Mouse (Mus musculus): ENCODE measurements around the gene Slc22a12. TPM values are rescaled to one million over a fixed set of nuclear protein-coding genes. Genes with fewer than 3 reads are reported as not detected.

Slc22a12 gene
- polyA plus RNA-seq, 1 experiment from 2014 or later, result 0.11 TPM

- Histone ChIP-seq H3K9me3 (replicated peaks; ENCODE audit: control insufficient read depth, low read length, poor library complexity, severe bottlenecking) (no peaks in the 10 kb centered on the region), H3K27me3 (ENCODE audit: control insufficient read depth, insufficient read depth, low read depth, low read length) (no peaks in the 10 kb centered on the region), H3K4me3 (ENCODE audit: low read depth, low read length) (no peak overlapping the region), H3K4me1 (ENCODE audit: control insufficient read depth, insufficient read depth, low read length) (peaks cover 11% of the 10 kb centered on the region; the same call in 1 of the 2 replicates), H3K9ac (ENCODE audit: low read depth, low read length) (no peak overlapping the region), H3K36me3 (ENCODE audit: control insufficient read depth, insufficient read depth, low read length) (no peaks in the 10 kb centered on the region), H3K4me2 (ENCODE audit: low read length) (no peak overlapping the region), H3K27ac (ENCODE audit: low read length) (no peak overlapping the region)
- ATAC-seq, result no peak
- 90% methylated on average over 5 of the region's 5 CpGs for WGBS
Measured at GRCm38 (mm10) chr19:6545481-6545880, 2.6 kb upstream of the Slc22a12 start.

- Histone ChIP-seq H3K4me1 (ENCODE audit: control insufficient read depth, insufficient read depth, low read length) (peaks cover 11% of the 10 kb centered on the region; the same call in 1 of the 2 replicates), H3K27ac (ENCODE audit: low read length) (no peak overlapping the region), H3K27me3 (ENCODE audit: control insufficient read depth, insufficient read depth, low read depth, low read length) (no peaks in the 10 kb centered on the region), H3K9ac (ENCODE audit: low read depth, low read length) (no peak overlapping the region), H3K4me3 (ENCODE audit: low read depth, low read length) (no peak overlapping the region), H3K9me3 (replicated peaks; ENCODE audit: control insufficient read depth, low read length, poor library complexity, severe bottlenecking) (no peaks in the 10 kb centered on the region), H3K4me2 (ENCODE audit: low read length) (no peak overlapping the region), H3K36me3 (ENCODE audit: control insufficient read depth, insufficient read depth, low read length) (no peaks in the 10 kb centered on the region)
- ATAC-seq, result no peak
- 89% methylated on average over 13 of the region's 13 CpGs for WGBS
Measured at GRCm38 (mm10) chr19:6544712-6545111, 1.9 kb upstream of the Slc22a12 start.

GRCm38 (mm10) chr19:6543518-6543917 lies 686 bp upstream of the Slc22a12 start:
- Histone ChIP-seq H3K27me3 (ENCODE audit: control insufficient read depth, insufficient read depth, low read depth, low read length) (no peaks in the 10 kb centered on the region), H3K27ac (ENCODE audit: low read length) (0 out of 2 replicates have a peak overlapping the region, but pooled peaks have one; percentile 28), H3K4me1 (ENCODE audit: control insufficient read depth, insufficient read depth, low read length) (peaks cover 4% of the 10 kb centered on the region; the same call in 1 of the 2 replicates), H3K36me3 (ENCODE audit: control insufficient read depth, insufficient read depth, low read length) (no peaks in the 10 kb centered on the region), H3K9me3 (replicated peaks; ENCODE audit: control insufficient read depth, low read length, poor library complexity, severe bottlenecking) (no peaks in the 10 kb centered on the region), H3K4me2 (ENCODE audit: low read length) (no peak overlapping the region), H3K9ac (ENCODE audit: low read depth, low read length) (no peak overlapping the region; the same call in 1 of the 2 replicates), H3K4me3 (ENCODE audit: low read depth, low read length) (no peak overlapping the region)
- ATAC-seq, result no peak
- WGBS, result 38% methylated on average over 7 of the region's 7 CpGs

GRCm38 (mm10) chr19:6543035-6543383 lies 177 bp upstream of the Slc22a12 start:
- H3K9me3 ChIP-seq (replicated peaks; ENCODE audit: control insufficient read depth, low read length, poor library complexity, severe bottlenecking), result no peaks in the 10 kb centered on the region
- no peaks in the 10 kb centered on the region for H3K36me3 ChIP-seq (ENCODE audit: control insufficient read depth, insufficient read depth, low read length)
- WGBS, result 87% methylated on average over 6 of the region's 6 CpGs
- ATAC-seq, result no peak
- no peaks in the 10 kb centered on the region for H3K27me3 ChIP-seq (ENCODE audit: control insufficient read depth, insufficient read depth, low read depth, low read length)
- no peak overlapping the region for H3K27ac ChIP-seq (ENCODE audit: low read length)
- H3K9ac ChIP-seq (ENCODE audit: low read depth, low read length), result no peak overlapping the region
- H3K4me2 ChIP-seq (ENCODE audit: low read length), result no peak overlapping the region
- H3K4me3 ChIP-seq (ENCODE audit: low read depth, low read length), result no peak overlapping the region
- H3K4me1 ChIP-seq (ENCODE audit: control insufficient read depth, insufficient read depth, low read length), result no peaks in the 10 kb centered on the region

- ATAC-seq, result no peak
- no peaks in the 10 kb centered on the region for H3K4me1 ChIP-seq (ENCODE audit: control insufficient read depth, insufficient read depth, low read length)
- H3K4me2 ChIP-seq (ENCODE audit: low read length), result no peak overlapping the region
- H3K27ac ChIP-seq (ENCODE audit: low read length), result no peak overlapping the region
- no peak overlapping the region for H3K4me3 ChIP-seq (ENCODE audit: low read depth, low read length)
- H3K36me3 ChIP-seq (ENCODE audit: control insufficient read depth, insufficient read depth, low read length), result no peaks in the 10 kb centered on the region
- H3K9ac ChIP-seq (ENCODE audit: low read depth, low read length), result no peak overlapping the region
- WGBS, result 87% methylated on average over 7 of the region's 7 CpGs
- H3K27me3 ChIP-seq (ENCODE audit: control insufficient read depth, insufficient read depth, low read depth, low read length), result no peaks in the 10 kb centered on the region
- H3K9me3 ChIP-seq (replicated peaks; ENCODE audit: control insufficient read depth, low read length, poor library complexity, severe bottlenecking), result no peaks in the 10 kb centered on the region
Measured at GRCm38 (mm10) chr19:6541521-6541920, 1.3 kb downstream of the Slc22a12 start.

GRCm38 (mm10) chr19:6540191-6540590 lies 2.6 kb downstream of the Slc22a12 start:
- WGBS, result 80% methylated on average over 6 of the region's 6 CpGs
- H3K27ac ChIP-seq (ENCODE audit: low read length), result no peak overlapping the region
- no peak overlapping the region for H3K4me3 ChIP-seq (ENCODE audit: low read depth, low read length)
- H3K36me3 ChIP-seq (ENCODE audit: control insufficient read depth, insufficient read depth, low read length), result no peaks in the 10 kb centered on the region
- no peaks in the 10 kb centered on the region for H3K9me3 ChIP-seq (replicated peaks; ENCODE audit: control insufficient read depth, low read length, poor library complexity, severe bottlenecking)
- no peak for ATAC-seq
- H3K4me2 ChIP-seq (ENCODE audit: low read length), result no peak overlapping the region
- no peaks in the 10 kb centered on the region for H3K27me3 ChIP-seq (ENCODE audit: control insufficient read depth, insufficient read depth, low read depth, low read length)
- no peaks in the 10 kb centered on the region for H3K4me1 ChIP-seq (ENCODE audit: control insufficient read depth, insufficient read depth, low read length)
- H3K9ac ChIP-seq (ENCODE audit: low read depth, low read length), result no peak overlapping the region

GRCm38 (mm10) chr19:6539592-6539991 lies 3.2 kb downstream of the Slc22a12 start:
- Histone ChIP-seq H3K27me3 (ENCODE audit: control insufficient read depth, insufficient read depth, low read depth, low read length) (no peaks in the 10 kb centered on the region), H3K27ac (ENCODE audit: low read length) (no peak overlapping the region), H3K9me3 (replicated peaks; ENCODE audit: control insufficient read depth, low read length, poor library complexity, severe bottlenecking) (no peaks in the 10 kb centered on the region), H3K9ac (ENCODE audit: low read depth, low read length) (no peak overlapping the region), H3K36me3 (ENCODE audit: control insufficient read depth, insufficient read depth, low read length) (no peaks in the 10 kb centered on the region), H3K4me3 (ENCODE audit: low read depth, low read length) (no peak overlapping the region), H3K4me1 (ENCODE audit: control insufficient read depth, insufficient read depth, low read length) (peaks cover 2% of the 10 kb centered on the region; the same call in 1 of the 2 replicates), H3K4me2 (ENCODE audit: low read length) (no peak overlapping the region)
- ATAC-seq, result no peak
- WGBS, result 85% methylated on average over 4 of the region's 4 CpGs

GRCm38 (mm10) chr19:6538546-6538945 lies 4.3 kb downstream of the Slc22a12 start:
- H3K27me3 ChIP-seq (ENCODE audit: control insufficient read depth, insufficient read depth, low read depth, low read length), result no peaks in the 10 kb centered on the region
- peaks cover 10% of the 10 kb centered on the region for H3K4me1 ChIP-seq (ENCODE audit: control insufficient read depth, insufficient read depth, low read length)
- H3K36me3 ChIP-seq (ENCODE audit: control insufficient read depth, insufficient read depth, low read length), result no peaks in the 10 kb centered on the region
- no peak for ATAC-seq
- H3K4me2 ChIP-seq (ENCODE audit: low read length), result no peak overlapping the region
- no peak overlapping the region for H3K27ac ChIP-seq (ENCODE audit: low read length)
- 90% methylated on average over 6 of the region's 6 CpGs for WGBS
- H3K9me3 ChIP-seq (replicated peaks; ENCODE audit: control insufficient read depth, low read length, poor library complexity, severe bottlenecking), result no peaks in the 10 kb centered on the region
- no peak overlapping the region for H3K9ac ChIP-seq (ENCODE audit: low read depth, low read length)
- H3K4me3 ChIP-seq (ENCODE audit: low read depth, low read length), result no peak overlapping the region

- Histone ChIP-seq H3K27ac (ENCODE audit: low read length) (peak overlapping the region; percentile 33; the same call in 1 of the 2 replicates), H3K9me3 (replicated peaks; ENCODE audit: control insufficient read depth, low read length, poor library complexity, severe bottlenecking) (no peaks in the 10 kb centered on the region), H3K9ac (ENCODE audit: low read depth, low read length) (no peak overlapping the region), H3K4me1 (ENCODE audit: control insufficient read depth, insufficient read depth, low read length) (peaks cover 14% of the 10 kb centered on the region), H3K4me3 (ENCODE audit: low read depth, low read length) (no peak overlapping the region), H3K27me3 (ENCODE audit: control insufficient read depth, insufficient read depth, low read depth, low read length) (no peaks in the 10 kb centered on the region), H3K4me2 (ENCODE audit: low read length) (no peak overlapping the region), H3K36me3 (ENCODE audit: control insufficient read depth, insufficient read depth, low read length) (no peaks in the 10 kb centered on the region)
- no peak for ATAC-seq
- WGBS, result 74% methylated on average over 8 of the region's 8 CpGs
Measured at GRCm38 (mm10) chr19:6537526-6537925, 5.3 kb downstream of the Slc22a12 start.

Measured in midbrain, embryonic 16.5 days (tissue).